Mouse (Mus musculus): ENCODE data around the gene Abtb2. TPM values are rescaled to one million over a fixed set of nuclear protein-coding genes. Genes with fewer than 3 reads are reported as not detected.

Abtb2 gene
- polyA plus RNA-seq, 1 experiment from 2014 or later, result 4.5 TPM

DNA sequence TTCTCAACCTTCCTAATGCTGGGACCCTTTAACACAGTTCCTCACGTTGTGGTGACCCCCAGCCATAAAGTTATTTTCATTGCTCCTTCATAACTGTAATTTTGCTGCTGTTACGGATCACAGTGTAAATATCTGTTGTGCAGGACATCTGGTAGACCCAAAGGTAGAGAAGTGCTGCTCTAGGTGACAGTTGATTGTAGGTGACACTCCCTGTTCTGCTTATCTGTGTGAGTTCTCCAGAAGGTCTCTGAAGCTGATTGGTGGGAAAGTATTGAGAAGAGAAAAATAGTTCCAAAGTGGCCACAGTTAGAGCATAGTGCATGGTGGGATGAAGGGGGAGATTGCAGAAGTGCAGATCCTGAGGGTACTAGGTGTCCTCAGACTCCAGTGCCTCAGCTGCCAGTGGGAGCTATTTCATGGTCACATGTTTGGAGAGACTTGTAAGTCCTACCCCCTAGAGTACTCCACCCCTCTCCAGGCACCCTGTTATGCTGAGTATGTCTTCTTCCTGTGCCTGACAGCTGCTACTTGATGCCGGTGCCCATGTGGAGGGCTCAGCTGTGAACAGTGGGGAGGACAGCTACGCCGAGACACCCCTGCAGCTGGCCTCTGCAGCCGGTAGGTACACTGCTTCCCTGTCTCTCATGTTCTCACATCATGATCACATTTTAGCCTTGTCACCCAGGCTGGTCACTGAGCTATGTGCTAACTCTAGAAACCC is 141.1 kb downstream of the Abtb2 start:
- 84% methylated on average over 6 of the region's 6 CpGs for WGBS

DNA sequence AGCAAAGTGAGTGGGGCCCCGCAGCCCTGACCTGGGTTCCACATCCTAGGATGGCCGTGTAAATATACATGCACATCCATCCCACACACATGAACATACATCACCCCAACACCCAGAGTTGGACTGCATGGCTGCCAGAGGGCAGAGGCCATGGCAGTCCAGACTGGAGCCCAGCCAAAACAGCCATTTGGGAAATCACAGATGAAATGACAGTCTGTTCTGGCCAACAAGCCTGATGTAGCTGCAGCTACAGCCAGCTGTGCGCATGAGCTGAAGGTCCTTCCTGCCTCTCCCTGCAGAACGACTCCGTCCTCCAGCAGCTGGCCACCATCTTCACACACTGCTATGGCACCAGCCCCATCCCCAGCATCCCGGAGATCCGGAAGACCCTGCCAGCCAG is 144.7 kb downstream of the Abtb2 start:
- no peaks in the 10 kb centered on the region for H3K27me3 ChIP-seq (replicated peaks)
- 67% methylated on average over 7 of the region's 7 CpGs for WGBS
- no peak overlapping the region for H3K9ac ChIP-seq
- no peak for ATAC-seq
- no peaks in the 10 kb centered on the region for H3K36me3 ChIP-seq
- no peak overlapping the region for H3K4me2 ChIP-seq (replicated peaks)
- no peak overlapping the region for H3K4me3 ChIP-seq (replicated peaks)
- no peaks in the 10 kb centered on the region for H3K9me3 ChIP-seq
- H3K27ac ChIP-seq, result no peak overlapping the region
- peaks cover 10% of the 10 kb centered on the region for H3K4me1 ChIP-seq (replicated peaks)

More for the DNA sequence above, 141.1 kb downstream of the Abtb2 start:
- no peaks in the 10 kb centered on the region for H3K9me3 ChIP-seq
- H3K4me2 ChIP-seq (replicated peaks), result no peak overlapping the region
- H3K9ac ChIP-seq, result no peak overlapping the region
- H3K4me1 ChIP-seq (replicated peaks), result peaks cover 10% of the 10 kb centered on the region
- H3K4me3 ChIP-seq (replicated peaks), result no peak overlapping the region
- no peaks in the 10 kb centered on the region for H3K27me3 ChIP-seq (replicated peaks)
- ATAC-seq, result no peak
- no peaks in the 10 kb centered on the region for H3K36me3 ChIP-seq
- no peak overlapping the region for H3K27ac ChIP-seq

DNA sequence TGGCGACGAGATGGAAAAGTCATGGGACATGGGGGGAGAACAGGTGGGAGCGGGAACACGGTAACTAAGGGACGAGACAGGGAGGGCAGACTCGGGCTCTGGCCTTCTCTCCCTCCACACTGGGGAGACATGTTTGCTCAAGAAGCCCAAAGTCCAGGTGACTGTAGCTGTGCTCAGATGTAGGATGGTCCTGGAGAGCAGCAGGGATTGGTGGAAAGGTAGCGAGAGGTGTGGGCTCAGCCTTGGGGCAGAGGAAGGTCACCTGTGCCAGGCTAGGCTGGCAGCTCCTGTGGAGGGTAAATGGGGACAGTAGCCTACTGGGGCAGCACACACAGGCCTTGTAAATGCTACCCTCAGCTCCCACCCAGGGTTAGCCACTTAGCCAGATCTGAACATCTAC is 147.7 kb downstream of the Abtb2 start:
- no peak overlapping the region for H3K4me2 ChIP-seq (replicated peaks)
- 65% methylated on average over 7 of the region's 7 CpGs for WGBS
- no peaks in the 10 kb centered on the region for H3K36me3 ChIP-seq
- no peaks in the 10 kb centered on the region for H3K9me3 ChIP-seq
- no peak overlapping the region for H3K9ac ChIP-seq
- no peaks in the 10 kb centered on the region for H3K27me3 ChIP-seq (replicated peaks)
- H3K4me1 ChIP-seq (replicated peaks), result no peaks in the 10 kb centered on the region
- H3K27ac ChIP-seq, result no peak overlapping the region
- peak; percentile 75 for ATAC-seq
- no peak overlapping the region for H3K4me3 ChIP-seq (replicated peaks)

DNA sequence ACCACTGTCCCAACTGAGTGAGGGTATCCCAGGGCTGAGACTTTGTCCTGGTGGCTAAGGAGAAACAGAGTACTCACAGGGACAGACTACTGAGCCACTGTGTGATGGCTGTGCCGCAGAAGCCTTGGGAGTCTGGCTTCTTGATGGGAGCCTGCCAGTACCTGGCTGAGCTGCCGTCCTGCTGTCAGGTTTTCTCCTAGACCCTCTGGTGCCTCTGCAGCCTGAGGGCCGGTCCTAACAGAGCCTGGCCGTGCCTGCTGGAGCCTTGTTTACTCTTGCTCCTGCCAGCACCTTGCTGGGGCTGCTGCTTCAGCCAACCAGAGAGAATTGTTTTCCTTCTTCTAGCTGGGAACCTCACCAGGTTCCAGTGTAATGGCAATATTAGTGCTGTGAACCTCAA is 148.3 kb downstream of the Abtb2 start:
- H3K27me3 ChIP-seq (replicated peaks), result no peaks in the 10 kb centered on the region
- 52% methylated on average over 4 of the region's 4 CpGs for WGBS
- no peak overlapping the region for H3K9ac ChIP-seq
- no peaks in the 10 kb centered on the region for H3K36me3 ChIP-seq
- no peaks in the 10 kb centered on the region for H3K9me3 ChIP-seq
- H3K4me2 ChIP-seq (replicated peaks), result no peak overlapping the region
- H3K4me3 ChIP-seq (replicated peaks), result no peak overlapping the region
- H3K4me1 ChIP-seq (replicated peaks), result no peaks in the 10 kb centered on the region
- no peak overlapping the region for H3K27ac ChIP-seq
- ATAC-seq, result no peak

DNA sequence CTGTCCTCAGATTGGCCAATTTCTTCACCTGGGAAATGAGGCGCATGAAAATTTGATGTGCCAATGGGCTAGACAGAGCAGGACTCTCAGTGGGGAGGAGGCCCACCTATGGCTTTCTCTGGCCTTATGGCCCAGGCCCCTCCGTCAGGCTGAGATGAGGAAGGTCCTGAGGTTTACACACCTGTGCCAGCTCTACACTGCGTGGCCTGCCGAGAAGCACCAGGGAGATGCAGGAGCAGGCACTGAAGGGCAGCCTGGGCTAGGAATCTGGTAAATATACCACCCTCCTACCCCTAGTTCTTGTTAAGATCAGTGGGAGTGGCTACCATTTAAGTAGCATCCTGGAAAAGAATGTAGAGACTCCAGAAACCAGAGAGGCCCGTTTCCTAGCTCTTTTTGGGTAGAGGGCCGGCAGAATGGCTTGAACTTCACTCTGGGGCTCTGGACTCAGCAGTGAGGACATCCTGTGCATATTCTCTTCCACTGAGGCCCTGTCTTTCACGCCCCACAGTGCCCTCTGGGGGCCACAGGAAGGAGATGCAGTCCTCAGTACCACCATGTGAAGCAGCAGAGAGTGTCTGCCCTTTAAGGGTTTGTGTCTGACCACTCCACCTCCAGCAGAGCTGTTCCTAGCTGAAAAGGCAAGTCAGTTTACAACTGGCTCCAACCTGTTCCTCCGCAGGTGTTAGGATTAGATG is 152.6 kb downstream of the Abtb2 start:
- H3K27ac ChIP-seq, result no peak overlapping the region
- no peak overlapping the region for H3K4me2 ChIP-seq (replicated peaks)
- no peaks in the 10 kb centered on the region for H3K4me1 ChIP-seq (replicated peaks)
- no peak overlapping the region for H3K9ac ChIP-seq
- H3K4me3 ChIP-seq (replicated peaks), result no peak overlapping the region
- peaks cover 22% of the 10 kb centered on the region for H3K36me3 ChIP-seq
- peak; percentile 74 for ATAC-seq
- no peaks in the 10 kb centered on the region for H3K9me3 ChIP-seq
- WGBS, result 57% methylated on average over 8 of the region's 8 CpGs
- H3K27me3 ChIP-seq (replicated peaks), result no peaks in the 10 kb centered on the region

DNA sequence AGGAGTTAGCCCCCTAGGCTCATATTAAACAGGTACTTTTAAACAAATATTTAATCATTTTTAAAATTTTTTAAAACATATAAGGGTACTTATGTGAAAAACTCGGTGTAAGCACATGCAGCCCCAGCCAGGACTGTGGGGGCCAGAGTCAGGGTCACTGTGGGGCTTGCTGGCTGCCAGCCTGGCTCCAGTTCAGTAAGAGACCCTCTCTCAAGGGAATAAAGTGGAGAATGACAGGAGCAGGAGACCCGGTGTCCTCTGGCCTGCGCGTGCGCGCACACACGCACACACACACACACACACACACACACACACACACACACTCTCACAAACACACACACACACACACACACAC is 153.2 kb downstream of the Abtb2 start:
- H3K27ac ChIP-seq, result no peak overlapping the region
- no peak overlapping the region for H3K9ac ChIP-seq
- no peak overlapping the region for H3K4me3 ChIP-seq (replicated peaks)
- H3K4me2 ChIP-seq (replicated peaks), result no peak overlapping the region
- H3K4me1 ChIP-seq (replicated peaks), result no peaks in the 10 kb centered on the region
- ATAC-seq, result no peak
- peaks cover 27% of the 10 kb centered on the region for H3K36me3 ChIP-seq
- no peaks in the 10 kb centered on the region for H3K27me3 ChIP-seq (replicated peaks)
- H3K9me3 ChIP-seq, result no peaks in the 10 kb centered on the region
- 84% methylated on average over 7 of the region's 7 CpGs for WGBS

DNA sequence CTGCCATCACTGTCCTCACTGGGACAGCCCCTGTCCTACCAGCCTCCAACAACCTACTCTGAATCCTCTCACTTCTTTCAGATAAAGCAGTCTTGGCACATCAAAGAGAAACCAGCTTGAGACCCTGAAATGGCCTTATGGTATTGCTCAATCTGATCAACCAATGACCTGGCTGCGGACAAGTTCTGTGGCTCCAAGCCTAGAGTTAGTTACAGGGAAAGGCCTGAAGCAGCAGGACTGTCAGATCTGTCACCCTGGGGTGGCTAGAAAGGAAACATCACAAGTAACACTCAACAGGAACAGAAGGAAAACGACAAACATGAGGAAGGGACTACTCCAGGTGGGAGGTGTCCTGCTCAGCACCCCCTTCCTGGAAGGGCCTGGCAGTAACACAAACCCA is 158.4 kb downstream of the Abtb2 start:
- no peaks in the 10 kb centered on the region for H3K9me3 ChIP-seq
- H3K27ac ChIP-seq, result no peak overlapping the region
- no peak overlapping the region for H3K4me3 ChIP-seq (replicated peaks)
- H3K9ac ChIP-seq, result no peak overlapping the region
- H3K4me2 ChIP-seq (replicated peaks), result no peak overlapping the region
- no peak for ATAC-seq
- H3K27me3 ChIP-seq (replicated peaks), result no peaks in the 10 kb centered on the region
- no peaks in the 10 kb centered on the region; the same call in 1 of the 2 replicates for H3K4me1 ChIP-seq (replicated peaks)
- 78% methylated on average over 2 of the region's 2 CpGs for WGBS
- H3K36me3 ChIP-seq, result peaks cover 46% of the 10 kb centered on the region

DNA sequence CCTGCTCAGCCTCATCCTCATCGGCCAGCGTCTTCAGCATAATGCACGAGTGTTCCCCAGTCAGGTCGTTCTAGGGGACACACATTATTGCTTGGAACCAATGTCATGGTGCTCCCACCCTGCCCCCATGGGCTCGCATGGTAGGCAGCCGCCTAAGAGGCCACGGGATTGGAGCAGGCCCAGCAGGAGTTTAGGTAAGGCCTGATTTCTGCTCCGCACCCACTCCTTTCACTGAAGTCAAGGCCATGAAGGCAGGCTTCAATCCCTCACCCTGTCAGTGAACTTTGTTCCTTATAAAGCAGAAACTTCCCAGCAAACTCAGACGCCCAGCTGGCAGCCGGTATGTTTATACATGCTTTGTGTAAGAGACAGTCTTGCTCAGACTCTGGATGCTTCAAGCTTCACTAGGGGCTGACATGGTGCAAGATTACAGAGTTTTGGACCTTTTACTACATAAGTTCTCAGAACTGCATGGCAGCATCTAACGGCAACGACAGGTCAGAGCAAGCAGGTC is 162.0 kb downstream of the Abtb2 start:
- H3K4me2 ChIP-seq (replicated peaks), result no peak overlapping the region
- H3K4me1 ChIP-seq (replicated peaks), result no peaks in the 10 kb centered on the region; the same call in 1 of the 2 replicates
- H3K4me3 ChIP-seq (replicated peaks), result no peak overlapping the region
- H3K27me3 ChIP-seq (replicated peaks), result no peaks in the 10 kb centered on the region
- WGBS, result 61% methylated on average over 12 of the region's 12 CpGs
- no peaks in the 10 kb centered on the region for H3K9me3 ChIP-seq
- H3K9ac ChIP-seq, result no peak overlapping the region
- H3K27ac ChIP-seq, result 0 out of 2 replicates have a peak overlapping the region, but pooled peaks have one; percentile 6
- H3K36me3 ChIP-seq, result peaks cover 34% of the 10 kb centered on the region
- ATAC-seq, result no peak

DNA sequence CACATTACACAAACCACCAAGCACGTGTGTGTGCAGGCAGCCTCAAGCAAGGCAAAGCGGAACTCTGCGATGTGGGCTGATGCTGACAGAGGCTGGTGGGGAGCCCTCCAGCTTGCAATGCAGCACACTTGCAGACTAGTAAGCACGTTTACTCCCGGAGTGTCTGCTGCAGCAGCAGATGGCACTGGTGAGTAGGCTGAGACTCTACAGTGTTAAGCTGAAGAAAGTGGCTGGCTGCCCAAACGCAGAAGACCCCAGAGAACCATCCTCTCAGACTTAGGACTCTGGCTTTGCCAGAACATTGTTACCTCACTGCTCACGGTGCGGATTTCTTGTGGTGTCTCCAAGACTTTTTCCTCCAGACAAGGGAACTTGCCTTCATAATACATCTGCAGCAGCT is 164.9 kb downstream of the Abtb2 start:
- 85% methylated on average over 8 of the region's 8 CpGs for WGBS
- Histone ChIP-seq H3K4me2 (replicated peaks) (no peak overlapping the region), H3K4me3 (replicated peaks) (no peak overlapping the region), H3K27me3 (replicated peaks) (no peaks in the 10 kb centered on the region), H3K27ac (no peak overlapping the region), H3K36me3 (peaks cover 30% of the 10 kb centered on the region), H3K4me1 (replicated peaks) (no peaks in the 10 kb centered on the region; the same call in 1 of the 2 replicates), H3K9ac (no peak overlapping the region), H3K9me3 (no peaks in the 10 kb centered on the region)
- ATAC-seq, result no peak

DNA sequence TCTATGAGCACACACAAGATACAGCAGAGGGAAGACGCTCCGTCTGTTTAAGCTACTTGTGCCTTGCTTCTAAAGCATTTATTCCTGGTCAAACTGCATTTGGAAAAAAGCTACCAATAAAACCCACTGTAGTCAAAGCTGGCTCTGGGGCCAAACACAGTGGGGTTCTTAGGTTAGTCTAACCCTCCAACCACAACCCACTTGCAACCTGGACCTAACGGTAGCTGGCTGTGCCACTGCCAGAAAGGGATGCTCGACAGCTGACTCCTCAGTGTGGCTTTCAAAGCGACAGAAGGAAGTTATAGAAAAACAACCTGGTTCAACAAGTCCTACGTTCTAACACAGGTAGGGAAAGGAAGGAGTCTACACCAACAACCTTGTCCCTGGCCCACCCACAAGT is 165.3 kb downstream of the Abtb2 start:
- no peak overlapping the region for H3K4me2 ChIP-seq (replicated peaks)
- WGBS, result 89% methylated on average over 6 of the region's 6 CpGs
- ATAC-seq, result no peak
- no peaks in the 10 kb centered on the region for H3K9me3 ChIP-seq
- H3K4me3 ChIP-seq (replicated peaks), result no peak overlapping the region
- no peak overlapping the region for H3K9ac ChIP-seq
- no peak overlapping the region for H3K27ac ChIP-seq
- H3K27me3 ChIP-seq (replicated peaks), result no peaks in the 10 kb centered on the region
- no peaks in the 10 kb centered on the region; the same call in 1 of the 2 replicates for H3K4me1 ChIP-seq (replicated peaks)
- H3K36me3 ChIP-seq, result peaks cover 30% of the 10 kb centered on the region

DNA sequence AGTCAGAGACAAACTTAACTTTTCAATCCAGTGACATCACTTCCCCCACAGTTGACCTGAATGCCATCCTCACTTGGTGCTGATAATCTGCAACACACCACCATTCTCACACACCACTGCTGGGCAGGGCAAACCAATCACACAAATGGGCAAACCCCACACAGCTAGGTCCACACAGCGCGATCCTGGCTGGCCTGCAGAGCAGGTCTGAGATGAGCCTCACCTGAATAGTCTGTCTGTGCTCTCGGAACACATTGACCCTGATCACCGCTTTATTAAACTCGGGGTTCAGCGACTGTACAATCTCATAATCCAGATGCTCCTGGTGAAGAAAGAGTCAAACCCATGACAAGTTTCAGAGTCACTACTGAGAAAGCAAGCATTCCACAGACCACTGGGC is 176.7 kb downstream of the Abtb2 start:
- Histone ChIP-seq H3K9ac (no peak overlapping the region), H3K27me3 (replicated peaks) (no peaks in the 10 kb centered on the region), H3K27ac (no peak overlapping the region), H3K4me1 (replicated peaks) (no peaks in the 10 kb centered on the region), H3K4me2 (replicated peaks) (no peak overlapping the region), H3K4me3 (replicated peaks) (no peak overlapping the region), H3K9me3 (no peaks in the 10 kb centered on the region), H3K36me3 (peaks cover 13% of the 10 kb centered on the region; the same call in 1 of the 2 replicates)
- 96% methylated on average over 6 of the region's 6 CpGs for WGBS
- no peak for ATAC-seq

DNA sequence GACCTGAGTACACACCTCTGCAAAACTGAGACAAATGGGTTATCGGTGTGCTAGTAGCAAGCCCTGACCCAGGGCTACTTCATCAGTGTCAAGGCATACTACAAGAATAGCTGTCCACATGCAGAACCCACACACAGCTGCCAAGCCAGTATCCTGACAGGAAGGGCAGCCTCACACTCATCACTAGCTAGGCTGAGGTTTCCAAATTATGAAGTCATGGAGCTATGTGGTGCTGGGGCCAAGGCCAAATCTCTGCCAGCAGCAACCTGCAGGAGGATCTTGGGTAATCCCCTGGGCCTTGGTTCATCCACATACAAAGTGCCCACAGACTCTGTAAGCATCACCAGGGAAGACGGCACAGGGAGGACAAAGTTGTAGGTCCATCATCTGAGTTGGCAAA is 177.4 kb downstream of the Abtb2 start:
- H3K4me1 ChIP-seq (replicated peaks), result no peaks in the 10 kb centered on the region
- ATAC-seq, result no peak
- 96% methylated on average over 2 of the region's 2 CpGs for WGBS
- H3K4me3 ChIP-seq (replicated peaks), result no peak overlapping the region
- H3K27me3 ChIP-seq (replicated peaks), result no peaks in the 10 kb centered on the region
- H3K36me3 ChIP-seq, result peaks cover 15% of the 10 kb centered on the region; the same call in 1 of the 2 replicates
- H3K27ac ChIP-seq, result no peak overlapping the region
- no peaks in the 10 kb centered on the region for H3K9me3 ChIP-seq
- H3K9ac ChIP-seq, result no peak overlapping the region
- H3K4me2 ChIP-seq (replicated peaks), result no peak overlapping the region

Measured in intestine, embryonic 15.5 days (tissue).